Mouse (Mus musculus) common myeloid progenitor, adult 5-6 weeks (primary cell): Measurements from ENCODE around the gene Eps8l3. TPM values are rescaled to one million over a fixed set of nuclear protein-coding genes. Genes with fewer than 3 reads are reported as not detected.
"Not testable (repeated sequence)": the region's sequence is repeated elsewhere in the genome, so short reads cannot be mapped to it uniquely, and the experiment has no call there.

ENCODE experiments used
- ATAC-seq: replicated peaks from 2 replicates; pipeline ENCODE4 v1.8.0; 2016; ENCODE audit warnings: low read depth, mild to moderate bottlenecking, moderate TSS enrichment, inconsistent platforms; ENCODE audit not compliant: poor library complexity, severe bottlenecking
- total RNA-seq: library from RNA; stranded (forward); fragments of 200-1000, 187-1606 nt; gene quantifications from 2 replicates; pipeline ENCODE4 v1.2.3, GENCODE M21; 2017

Gene Eps8l3
- total RNA-seq, 1 experiment from 2014 or later, result not detected

DNA sequence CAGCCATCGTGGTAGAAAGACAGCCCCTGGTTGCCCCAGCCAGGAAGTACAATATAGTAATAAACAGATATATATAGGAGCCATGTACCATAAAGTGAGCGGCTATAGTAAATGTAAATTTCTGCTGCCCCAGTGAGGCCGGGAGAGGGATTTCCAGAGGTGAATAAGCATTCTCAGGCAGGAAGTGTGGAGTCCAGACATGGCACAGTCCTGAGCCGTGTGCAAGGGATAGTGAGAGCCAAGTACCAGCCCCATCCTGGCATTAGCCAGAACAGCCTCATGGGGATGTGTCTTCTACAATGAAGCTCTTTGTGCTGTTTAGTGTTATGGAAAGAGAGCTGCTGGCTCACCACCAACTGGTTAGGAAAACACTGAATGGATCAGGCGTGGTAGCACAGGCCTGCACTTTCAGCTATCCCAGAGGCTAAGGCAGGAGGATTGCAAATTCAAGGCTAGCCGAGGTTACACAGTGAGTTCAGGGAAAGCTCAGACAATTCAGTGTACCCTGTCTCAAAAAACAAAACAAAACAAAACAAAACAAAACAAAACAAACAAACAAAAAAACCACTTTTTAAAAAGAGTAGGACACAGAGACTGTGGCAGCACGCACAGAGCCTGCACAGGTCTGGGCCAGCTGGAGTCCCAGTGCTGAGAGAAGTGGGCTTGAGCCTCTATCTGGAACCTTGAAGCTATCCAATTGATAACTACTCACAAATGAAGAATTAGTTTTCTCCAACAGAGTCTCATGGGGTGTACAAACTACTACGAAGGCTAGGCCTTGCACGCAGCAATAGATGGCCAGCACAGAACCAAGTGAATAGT lies 10.9 kb downstream of the Eps8l3 start:
- ATAC-seq, result no peak

DNA sequence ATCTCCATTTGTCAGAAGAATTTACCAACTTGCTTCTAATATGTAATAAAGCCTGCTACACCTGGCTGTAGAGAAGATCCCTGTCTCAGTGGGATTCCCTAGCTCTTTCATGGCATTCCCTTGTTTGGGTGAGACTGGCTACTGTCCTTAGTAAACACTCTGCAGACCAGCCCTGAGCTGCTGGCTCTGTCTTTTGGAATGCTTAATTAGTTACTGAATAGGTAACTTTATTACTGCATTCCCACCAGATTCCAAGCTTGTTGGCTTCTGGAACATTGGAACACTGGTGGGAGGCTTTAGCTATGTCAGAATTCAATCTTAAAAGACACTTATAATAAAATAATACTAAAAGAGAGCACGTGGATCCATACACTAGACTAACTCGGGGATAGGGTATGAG lies 12.2 kb downstream of the Eps8l3 start:
- not testable (repeated sequence) for ATAC-seq

DNA sequence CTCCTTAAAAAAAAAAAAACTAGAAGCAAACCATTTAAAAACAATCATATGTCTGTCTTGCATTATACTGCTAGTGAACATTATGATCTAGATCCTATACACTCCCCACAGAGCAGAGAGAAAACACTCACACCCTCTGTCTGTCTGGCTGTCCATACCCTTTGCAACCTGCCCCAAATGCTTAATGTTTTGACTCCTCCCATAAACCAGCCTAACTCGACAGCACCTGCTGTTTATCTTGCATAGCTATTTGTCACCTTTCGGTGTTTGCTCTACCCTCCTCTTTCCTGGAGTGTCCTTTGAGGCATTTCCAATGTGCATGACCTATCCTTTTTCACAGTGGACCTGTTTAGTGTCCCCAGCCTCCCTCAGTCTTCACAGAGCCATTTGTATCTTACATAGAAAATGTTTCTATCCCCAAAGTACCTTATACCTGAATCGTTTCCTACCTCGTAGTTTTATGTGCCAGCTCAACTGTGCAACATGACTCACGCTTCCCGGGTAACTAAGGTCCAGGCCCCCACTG lies 18.2 kb downstream of the Eps8l3 start:
- ATAC-seq, result peak; percentile 6

DNA sequence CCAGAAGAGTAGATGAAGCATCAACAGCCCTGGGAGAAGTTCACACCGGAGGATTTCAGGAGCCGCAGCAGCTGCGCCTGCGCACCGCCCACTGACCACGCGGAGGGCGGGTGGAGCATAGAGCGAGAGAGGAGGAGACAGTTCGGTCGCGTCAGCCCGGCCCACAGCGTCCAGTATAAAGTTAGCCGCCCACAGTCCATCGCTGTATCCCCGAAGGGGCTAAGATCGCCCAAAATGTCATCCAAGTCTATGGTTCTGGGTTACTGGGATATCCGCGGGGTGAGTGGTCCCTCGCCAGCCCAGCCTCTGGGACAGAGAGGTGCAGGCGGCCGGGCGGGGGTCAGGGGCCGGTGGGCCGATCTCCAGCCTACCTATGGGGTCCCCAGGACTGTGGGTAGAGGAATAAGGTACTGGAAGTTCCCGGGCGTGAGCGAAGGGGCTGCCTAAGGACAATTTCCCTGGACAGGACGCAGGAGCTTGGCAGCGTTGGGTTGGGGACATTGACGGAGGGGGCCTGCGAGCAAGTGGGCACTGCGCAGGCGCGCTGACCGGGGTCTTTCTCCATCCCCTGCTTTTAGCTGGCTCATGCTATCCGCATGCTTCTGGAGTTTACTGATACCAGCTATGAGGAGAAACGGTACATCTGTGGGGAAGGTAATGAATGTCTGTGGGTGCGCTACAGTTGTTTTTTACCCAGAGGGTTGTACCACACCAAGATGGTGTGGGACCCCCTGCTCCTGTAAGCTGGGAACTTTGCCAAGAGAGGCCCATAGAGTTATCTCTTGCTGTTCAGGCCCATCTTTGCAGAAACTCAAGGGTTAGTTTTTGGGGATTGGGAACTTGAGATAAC lies 18.9 kb downstream of the Eps8l3 start, which contains the start of gene Gstm5:
TSS of gene Gstm5 (plus strand) at position 102 of the 850 bp plus-strand sequence.
- ATAC-seq, result peak; percentile 84

DNA sequence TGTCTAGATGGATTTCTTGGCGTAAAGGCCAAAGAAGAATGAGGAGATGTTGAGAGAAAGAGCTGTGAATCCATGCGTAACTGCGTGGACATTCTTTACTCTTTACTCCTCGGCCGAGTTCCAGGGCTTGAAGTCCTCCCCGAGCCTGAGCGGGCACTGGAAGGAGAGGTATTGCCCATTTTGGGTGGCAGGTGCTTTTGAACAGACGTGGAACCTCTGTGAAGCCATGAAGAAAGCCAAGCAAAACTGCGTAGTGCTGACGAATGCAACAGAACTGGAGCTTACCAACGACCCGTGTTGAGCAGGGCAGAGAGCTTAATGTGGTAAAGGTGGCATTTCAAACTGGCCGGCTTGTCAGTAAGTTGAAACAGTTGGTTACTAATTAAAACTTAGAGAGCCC lies 21.7 kb downstream of the Eps8l3 start:
- ATAC-seq, result no peak

DNA sequence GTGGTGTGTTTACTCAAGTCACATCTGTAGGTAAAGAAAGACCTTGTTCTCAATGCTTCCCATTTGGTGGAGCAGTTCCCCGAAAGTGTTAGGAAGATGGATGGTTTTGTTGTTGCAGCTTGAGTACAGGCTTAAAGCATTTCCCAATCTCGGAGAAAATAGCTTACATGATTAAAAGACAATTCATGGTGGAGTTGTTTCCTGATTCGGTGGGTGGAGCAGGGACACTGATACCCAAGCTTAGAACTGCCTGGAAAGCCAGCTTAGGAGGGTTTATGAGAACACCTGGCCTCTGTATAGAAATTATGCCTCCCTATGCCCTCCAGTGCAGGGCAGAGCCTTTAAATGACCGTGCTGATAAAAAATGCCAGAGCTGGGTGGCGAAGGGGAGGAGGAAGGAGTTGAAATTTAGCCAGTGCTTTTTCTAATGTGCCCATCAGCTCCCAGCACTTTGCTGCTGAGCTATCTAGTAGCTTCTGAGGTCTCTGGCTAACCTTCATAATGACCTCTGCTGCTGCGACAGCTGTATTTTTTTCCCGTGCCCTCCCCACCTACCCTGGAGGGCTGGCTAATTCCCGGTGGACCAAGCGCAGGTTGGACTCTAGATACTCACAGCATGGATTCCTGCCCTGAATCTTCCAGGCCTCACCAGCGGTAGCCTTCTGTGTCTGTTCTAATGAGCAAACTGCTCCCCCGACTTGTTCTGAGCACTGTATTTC lies 24.1 kb downstream of the Eps8l3 start:
- no peak for ATAC-seq

DNA sequence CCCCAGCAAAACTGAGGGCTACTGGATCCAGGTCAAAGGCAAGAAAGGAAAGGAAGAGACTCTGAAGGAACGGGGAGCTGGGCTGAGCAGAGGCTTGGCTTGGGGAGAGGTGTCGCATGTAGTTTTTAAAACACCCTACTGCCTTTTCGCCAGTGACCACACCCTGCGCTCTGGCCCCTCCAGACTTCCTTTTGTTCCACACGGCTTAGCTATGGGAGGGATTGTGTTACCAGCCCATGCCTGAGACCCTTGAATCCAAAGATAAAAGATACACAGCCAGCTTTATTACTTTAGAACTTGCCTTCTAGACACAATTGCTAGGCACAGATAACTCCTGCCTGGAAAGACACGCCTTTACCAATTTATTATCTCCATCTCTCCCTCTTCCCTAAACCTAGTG lies 28.9 kb downstream of the Eps8l3 start:
- no peak for ATAC-seq

DNA sequence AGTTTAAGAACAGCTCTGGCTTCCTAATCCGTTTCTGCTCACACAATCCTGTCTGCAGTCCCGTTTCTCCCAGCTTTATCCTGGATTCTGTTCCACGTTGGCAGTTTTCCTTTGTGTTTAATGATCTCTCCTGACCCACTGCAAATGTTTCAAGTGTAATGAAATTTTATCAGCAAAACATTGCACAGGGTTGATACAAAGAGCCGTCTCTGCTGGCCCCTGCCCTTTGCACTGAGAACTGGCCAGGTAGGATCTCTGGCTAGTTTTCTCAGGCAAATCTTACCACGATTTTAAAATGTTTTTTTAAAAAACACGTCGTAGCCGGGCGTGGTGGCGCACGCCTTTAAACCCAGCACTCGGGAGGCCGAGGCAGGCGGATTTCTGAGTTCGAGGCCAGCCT lies 39.6 kb downstream of the Eps8l3 start:
- ATAC-seq, result no peak

DNA sequence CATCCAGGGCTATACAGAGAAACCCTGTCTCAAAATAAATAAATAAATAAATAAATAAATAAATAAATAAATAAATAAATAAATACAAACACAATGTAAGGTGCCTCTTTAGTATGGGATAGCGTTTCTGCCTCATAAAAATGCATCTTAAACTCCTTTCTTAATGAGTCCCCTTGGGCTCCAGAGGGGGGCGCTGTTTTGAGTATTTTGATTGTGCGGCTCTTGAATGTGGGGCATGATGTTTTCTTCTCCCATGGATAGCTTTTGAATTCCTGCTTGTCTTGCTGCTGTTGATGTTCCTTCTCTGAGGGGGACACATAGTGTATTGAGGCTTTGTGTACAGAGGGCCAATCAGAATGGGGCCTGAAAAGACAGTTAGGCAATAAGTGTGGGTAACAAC lies 40.1 kb downstream of the Eps8l3 start:
- 0 out of 2 replicates have a peak, but pooled peaks have one; percentile 24 for ATAC-seq

DNA sequence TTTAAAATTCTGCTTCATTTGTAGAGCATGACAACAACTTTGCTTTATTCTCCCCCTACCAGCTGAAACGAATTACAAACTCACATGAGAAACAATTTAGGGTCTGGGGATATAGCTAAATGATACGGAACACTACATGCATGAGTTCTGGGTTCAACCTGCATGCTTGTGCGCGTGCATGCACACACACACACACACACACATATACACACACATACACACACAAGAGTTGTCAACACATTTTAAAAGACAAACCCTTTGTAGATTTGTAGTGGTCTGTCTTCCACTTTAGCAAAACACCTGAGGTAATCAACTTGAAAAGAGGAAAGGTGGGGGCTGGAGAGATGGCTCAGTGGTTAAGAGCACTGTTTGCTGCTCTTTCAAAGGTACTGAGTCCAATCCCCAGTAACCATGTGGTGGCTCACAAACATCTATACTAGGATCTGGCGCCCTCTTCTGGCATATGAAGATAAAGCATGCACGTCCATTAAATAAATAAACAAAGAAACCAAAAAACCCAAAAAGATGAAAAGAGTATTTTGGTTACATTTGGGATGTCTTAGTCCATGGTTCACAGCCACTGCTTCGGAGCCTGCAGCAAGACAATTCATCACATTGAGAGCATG lies 40.9 kb downstream of the Eps8l3 start:
- ATAC-seq, result peak; percentile 90

DNA sequence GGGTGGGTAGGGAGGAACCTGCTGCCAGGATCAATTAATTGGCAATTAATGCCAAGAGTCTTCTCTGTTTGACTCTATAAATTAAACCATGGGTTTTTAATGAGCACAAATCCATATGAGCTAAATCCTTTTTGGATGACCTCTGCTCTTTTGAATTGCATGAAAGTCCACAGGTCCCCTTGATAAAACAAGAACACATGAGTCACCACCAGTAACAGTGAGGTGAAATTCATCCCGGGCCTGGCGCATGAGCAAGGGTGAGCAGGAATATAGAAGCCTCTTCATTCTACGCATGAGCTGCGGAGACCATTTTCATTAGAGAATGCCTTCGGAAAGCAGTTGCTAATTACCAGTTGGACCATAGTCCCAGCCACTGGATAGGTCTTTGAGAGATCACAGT lies 43.3 kb downstream of the Eps8l3 start:
- ATAC-seq, result no peak

DNA sequence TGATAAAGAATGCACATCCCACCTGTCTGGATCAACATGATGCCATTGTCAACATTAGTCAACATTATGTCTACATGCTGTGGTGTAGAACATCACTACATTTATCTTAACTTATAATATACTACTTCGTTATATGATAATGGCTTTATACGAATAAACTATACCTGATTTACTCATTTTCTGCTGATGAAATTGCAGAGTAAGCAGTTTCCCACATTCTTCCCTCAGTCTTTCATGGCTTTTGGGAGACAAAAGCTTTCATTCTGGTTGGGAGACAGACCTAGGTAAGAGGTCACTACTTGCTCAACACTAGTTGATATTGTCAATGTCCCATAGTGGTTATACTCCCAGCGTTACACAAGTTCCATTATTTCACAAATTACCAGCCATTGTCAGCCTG lies 48.3 kb downstream of the Eps8l3 start:
- ATAC-seq, result no peak

DNA sequence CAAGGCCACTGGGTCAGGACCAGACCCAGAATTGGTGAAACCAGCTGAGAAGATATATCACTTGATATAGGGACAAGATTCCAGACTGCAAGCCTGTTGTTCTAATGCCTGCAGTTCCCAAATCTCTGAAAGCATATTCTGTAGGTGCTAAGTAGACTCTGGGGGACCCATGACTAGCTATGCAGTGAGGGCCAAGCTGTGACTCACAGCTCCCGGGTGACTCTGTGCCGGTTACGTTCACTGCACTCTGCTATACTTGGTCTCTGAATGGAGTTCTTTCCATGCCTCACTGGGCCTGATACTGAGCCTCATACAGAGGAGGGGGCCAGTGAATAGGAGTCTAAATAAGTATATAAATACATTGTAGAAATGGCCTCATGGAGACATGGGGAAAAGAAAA lies 50.8 kb downstream of the Eps8l3 start:
- no peak for ATAC-seq

DNA sequence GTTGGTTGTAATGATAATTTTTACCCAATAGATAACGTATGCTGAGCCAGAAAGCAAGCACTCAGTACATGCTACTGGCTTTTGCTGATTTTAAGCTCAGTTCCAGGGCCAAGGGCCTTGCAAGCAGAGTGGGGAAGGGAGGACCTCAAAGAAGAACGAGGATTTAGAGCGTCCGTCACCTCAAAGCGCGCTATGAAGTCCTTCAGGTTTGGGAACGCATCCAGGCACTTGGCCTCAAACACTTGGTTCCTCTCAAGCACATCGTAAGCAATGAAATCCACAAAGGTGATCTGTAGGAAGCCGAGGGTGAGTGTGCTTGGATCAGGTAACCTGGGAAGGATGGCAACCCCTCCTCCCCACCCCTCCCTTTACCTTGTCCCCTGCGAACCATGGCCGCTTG lies 51.7 kb downstream of the Eps8l3 start:
- no peak for ATAC-seq

DNA sequence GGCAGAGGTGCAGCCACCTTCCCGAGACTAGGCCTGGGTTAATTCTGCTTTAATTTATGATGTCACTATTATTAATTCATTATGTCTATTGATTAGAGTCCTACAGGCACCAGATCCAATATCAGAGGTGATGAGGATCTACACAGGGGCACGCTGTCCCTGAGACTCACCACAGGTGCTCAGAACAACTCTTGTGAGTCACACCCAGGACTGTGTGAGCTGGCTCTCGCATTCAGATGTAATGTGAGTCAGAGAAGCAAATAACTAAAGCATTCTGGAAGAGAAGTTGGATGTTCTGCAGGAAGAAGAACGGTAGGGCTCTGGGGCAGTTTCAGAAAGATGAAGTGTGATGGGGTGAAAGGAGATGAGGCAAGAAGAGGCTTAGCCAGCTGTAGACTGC lies 52.2 kb downstream of the Eps8l3 start:
- no peak for ATAC-seq

DNA sequence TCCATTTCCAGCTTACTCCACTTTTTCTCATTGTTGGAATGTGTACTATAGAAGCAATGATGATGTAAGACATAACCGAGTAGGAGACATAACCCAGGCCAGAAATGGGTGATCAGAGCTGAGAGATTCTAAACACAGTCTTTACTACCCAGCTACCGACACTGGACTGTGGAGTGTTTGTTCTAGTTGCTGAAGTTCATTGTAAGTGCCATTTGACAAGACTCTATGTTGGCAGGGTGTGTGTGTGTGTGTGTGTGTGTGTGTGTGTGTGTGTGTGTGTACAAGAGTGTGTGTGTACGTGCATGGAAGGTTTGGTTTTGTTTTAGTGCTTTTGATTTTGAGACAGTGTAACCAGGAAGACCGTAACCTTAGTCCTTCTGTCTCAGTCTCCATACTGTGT lies 52.7 kb downstream of the Eps8l3 start:
- ATAC-seq, result no peak

DNA sequence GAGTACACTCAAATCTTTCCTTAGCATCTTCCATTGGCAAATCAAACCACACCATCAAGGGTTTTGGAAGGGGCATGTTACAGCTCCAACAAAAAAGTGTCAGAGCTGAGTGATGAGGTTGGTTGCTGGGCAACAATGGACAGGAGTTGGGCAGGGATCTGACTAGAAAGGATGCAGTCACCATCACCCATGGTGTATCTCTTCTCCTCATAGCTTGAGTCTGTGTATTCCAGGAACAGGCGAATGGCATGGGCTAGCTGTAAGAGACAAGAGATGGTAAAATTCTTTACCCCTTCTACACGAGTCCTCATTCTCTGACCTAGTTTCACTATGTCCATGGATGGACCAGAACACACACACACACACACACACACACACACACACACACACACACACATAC lies 54.1 kb downstream of the Eps8l3 start:
- ATAC-seq, result no peak

DNA sequence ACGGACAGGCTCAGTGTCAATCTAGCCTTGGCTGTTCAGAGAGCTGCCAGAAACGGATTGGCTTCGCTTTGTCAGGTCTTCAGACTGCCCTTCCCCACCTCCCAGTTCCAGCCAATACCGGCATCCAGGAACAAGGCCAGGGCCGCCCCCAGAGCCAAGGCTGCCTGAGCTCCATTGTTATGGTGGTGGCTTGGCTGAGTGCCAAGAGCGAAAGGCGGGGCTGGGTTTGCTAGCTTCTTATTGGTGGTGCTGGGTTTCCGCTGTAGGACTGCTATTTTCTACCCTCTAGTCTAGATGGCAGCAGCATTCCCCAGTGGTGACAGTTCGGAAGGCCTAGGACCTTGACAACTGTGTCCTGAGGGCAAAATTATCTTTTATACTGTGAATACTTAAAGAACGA lies 54.6 kb downstream of the Eps8l3 start, which contains the start of gene Gstm7:
TSS of gene Gstm7 (minus strand) at position 148 of the 400 bp plus-strand sequence.
- ATAC-seq, result peak; percentile 96

DNA sequence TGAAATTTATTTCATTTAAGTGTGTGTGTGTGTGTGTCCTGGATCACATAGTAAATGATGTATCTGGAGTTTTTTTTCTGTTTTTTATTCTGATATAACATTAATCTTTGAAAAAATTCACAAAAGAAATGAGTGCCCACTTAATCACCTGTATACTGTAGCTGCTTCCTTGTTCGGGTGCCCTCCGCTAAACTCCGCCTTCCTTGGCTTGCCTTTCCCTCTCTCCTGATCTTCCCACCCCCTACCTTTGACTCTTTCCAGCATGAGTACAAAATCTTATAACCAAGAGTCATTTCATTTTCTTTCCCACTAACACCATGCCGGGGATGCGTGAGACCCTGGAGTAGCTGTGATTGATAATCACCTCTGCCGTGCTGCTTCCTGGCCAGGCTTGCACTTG lies 55.1 kb downstream of the Eps8l3 start:
- no peak for ATAC-seq

DNA sequence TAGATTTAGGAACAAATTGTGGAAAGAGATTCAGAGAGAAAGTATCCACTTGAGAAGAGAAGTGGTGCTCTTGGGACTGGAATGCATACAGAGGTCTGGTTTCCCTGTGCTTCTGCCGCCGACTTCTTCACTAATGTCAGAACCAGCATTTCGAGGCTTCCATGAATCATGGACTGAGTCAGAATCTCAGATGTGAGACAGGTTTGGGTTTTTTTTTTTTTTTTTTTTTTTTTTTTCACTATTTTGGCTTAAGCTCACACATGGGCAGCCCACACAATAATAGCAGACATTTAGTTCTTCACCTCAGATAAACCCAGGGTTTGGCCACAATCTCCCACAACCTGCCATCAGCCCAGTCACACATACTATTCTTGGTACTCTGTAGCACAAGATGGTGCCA lies 58.2 kb downstream of the Eps8l3 start:
- ATAC-seq, result no peak
